Mouse (Mus musculus) neural tube, embryonic 15.5 days (tissue): ENCODE measurements around the gene Irak2. TPM values are rescaled to one million over a fixed set of nuclear protein-coding genes. Genes with fewer than 3 reads are reported as not detected.

Experiments
- ATAC-seq: fragments of 200-750 bp; cut with Nextera tagmentation; 2 replicates; pipeline ENCODE4 v1.8.0; 2017; ENCODE audit warnings: mild to moderate bottlenecking, moderate TSS enrichment, moderate library complexity; ENCODE audit not compliant: low FRiP score
- H3K27ac ChIP-seq: fragments of 300-500 bp; sonication (generic); replicated peaks from 2 replicates; pipeline ENCODE4 v1.5.1; 2015; ENCODE audit warnings: mild to moderate bottlenecking, inconsistent platforms
- H3K27me3 ChIP-seq: fragments of 300-500 bp; sonication (generic); replicated peaks from 2 replicates; pipeline ENCODE4 v1.6.1; 2015; ENCODE audit warnings: inconsistent platforms
- H3K36me3 ChIP-seq: fragments of 300-500 bp; sonication (generic); 2 replicates; pipeline ENCODE4 v1.6.1; 2015; ENCODE audit warnings: inconsistent platforms
- H3K4me1 ChIP-seq: fragments of 300-500 bp; sonication (generic); 2 replicates; pipeline ENCODE4 v1.6.1; 2015; ENCODE audit warnings: inconsistent platforms
- H3K4me2 ChIP-seq: fragments of 300-500 bp; sonication (generic); 2 replicates; pipeline ENCODE4 v1.6.1; 2015; ENCODE audit warnings: inconsistent platforms, mild to moderate bottlenecking, moderate library complexity
- H3K4me3 ChIP-seq: fragments of 300-500 bp; sonication (generic); replicated peaks from 2 replicates; pipeline ENCODE4 v1.5.1; 2015; ENCODE audit warnings: mild to moderate bottlenecking, inconsistent platforms
- H3K9ac ChIP-seq: fragments of 300-500 bp; sonication (generic); replicated peaks from 2 replicates; pipeline ENCODE4 v1.6.1; 2015; ENCODE audit warnings: mild to moderate bottlenecking, inconsistent platforms
- H3K9me3 ChIP-seq: fragments of 300-500 bp; sonication (generic); replicated peaks from 2 replicates; pipeline ENCODE4 v1.6.1; 2016; ENCODE audit warnings: inconsistent platforms
- WGBS: fragments of 180-500 bp; shearing (Covaris S2); methylation state at CpG from one replicate; pipeline ENCODE4 v1.1.7; 2015; ENCODE audit warnings: mixed read lengths; 5-methylcytosine and 5-hydroxymethylcytosine counted together
- polyA plus RNA-seq: library from polyadenylated mRNA; unstranded; fragments of >200 nt; fragmentation: Nextera tagmentation; extraction: Ambion mirVana; gene quantifications from 2 replicates; pipeline ENCODE4 v1.2.1, GENCODE M21; 2015

The Irak2 gene
- polyA plus RNA-seq, 1 experiment from 2014 or later, result 2.5 TPM

DNA sequence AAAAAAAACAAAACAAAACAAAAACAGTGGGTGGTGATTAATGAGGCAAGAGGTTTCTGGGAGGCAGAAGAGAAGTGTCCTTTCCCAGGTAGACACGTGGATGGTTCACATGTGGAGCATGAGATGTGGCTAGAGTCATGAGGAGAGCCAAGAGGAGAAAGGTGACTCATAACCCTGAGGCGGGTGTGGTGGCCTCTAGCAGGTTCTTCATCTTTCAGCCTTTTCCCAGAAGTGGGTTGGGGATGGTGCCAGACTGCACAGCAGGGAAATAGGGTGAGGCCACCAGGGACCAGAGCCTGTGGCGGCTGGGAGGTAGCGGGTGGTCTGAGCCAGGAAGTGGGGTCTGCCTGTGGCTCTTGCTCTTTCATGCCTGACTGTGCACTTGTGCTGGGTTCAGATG, 37.0 kb downstream of the Irak2 start:
- no peak overlapping the region for H3K9ac ChIP-seq
- no peaks in the 10 kb centered on the region for H3K4me1 ChIP-seq
- no peaks in the 10 kb centered on the region for H3K36me3 ChIP-seq
- WGBS, result 84% methylated on average over 4 of the region's 4 CpGs
- no peak overlapping the region for H3K27ac ChIP-seq
- H3K27me3 ChIP-seq, result no peaks in the 10 kb centered on the region
- no peak overlapping the region for H3K4me2 ChIP-seq
- H3K4me3 ChIP-seq, result no peak overlapping the region
- no peaks in the 10 kb centered on the region for H3K9me3 ChIP-seq
- ATAC-seq, result no peak

- Histone ChIP-seq H3K4me3 (no peak overlapping the region), H3K27me3 (no peaks in the 10 kb centered on the region), H3K36me3 (no peaks in the 10 kb centered on the region), H3K4me1 (no peaks in the 10 kb centered on the region), H3K9ac (no peak overlapping the region), H3K27ac (no peak overlapping the region), H3K9me3 (no peaks in the 10 kb centered on the region), H3K4me2 (no peak overlapping the region)
- 94% methylated on average over 9 of the region's 9 CpGs for WGBS
- no peak for ATAC-seq
Observed at GRCm38 (mm10) chr6:113675991-113676390, 37.7 kb downstream of the Irak2 start.

GRCm38 (mm10) chr6:113677070-113677734, 38.9 kb downstream of the Irak2 start:
- Histone ChIP-seq H3K27me3 (no peaks in the 10 kb centered on the region), H3K4me2 (no peak overlapping the region), H3K9me3 (no peaks in the 10 kb centered on the region), H3K36me3 (no peaks in the 10 kb centered on the region), H3K4me1 (no peaks in the 10 kb centered on the region), H3K9ac (no peak overlapping the region), H3K27ac (no peak overlapping the region), H3K4me3 (no peak overlapping the region)
- WGBS, result 81% methylated on average over 14 of the region's 14 CpGs
- ATAC-seq, result no peak

DNA sequence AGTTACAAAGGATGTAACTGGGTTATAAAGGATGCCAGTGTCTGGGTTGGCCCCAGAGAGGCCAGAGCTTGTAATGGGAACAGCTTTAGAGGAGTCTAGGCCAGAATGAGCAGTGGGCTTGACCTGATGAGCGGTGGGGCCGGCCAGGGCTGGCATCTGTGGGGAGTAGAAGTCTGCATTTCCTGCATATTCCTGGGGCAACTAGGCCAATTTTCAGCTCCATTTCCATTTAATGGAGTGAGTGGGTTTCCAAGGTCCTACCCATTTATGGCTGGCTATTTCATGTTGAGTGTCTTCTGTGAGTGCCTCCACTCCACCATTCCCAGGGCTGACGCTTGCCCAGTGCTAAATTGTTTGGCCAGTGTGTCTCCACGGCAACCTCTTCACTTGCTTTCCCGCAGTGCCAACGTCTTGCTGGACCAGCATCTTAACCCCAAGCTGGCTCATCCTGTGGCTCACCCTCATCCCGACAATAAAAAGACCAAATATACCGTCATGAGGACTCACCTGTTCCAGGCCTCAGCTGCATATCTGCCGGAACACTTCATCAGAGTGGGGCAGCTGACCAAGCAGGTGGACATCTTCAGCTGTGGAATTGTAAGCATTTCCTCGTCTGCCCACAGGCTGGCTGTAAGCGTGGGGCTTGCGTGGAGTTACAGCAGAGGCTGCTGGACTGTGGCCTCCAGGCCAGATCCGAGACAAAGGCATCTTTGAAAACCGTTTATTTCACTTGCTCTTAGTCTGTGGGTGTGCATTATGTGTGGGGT, 40.2 kb downstream of the Irak2 start:
- no peak overlapping the region for H3K27ac ChIP-seq
- H3K4me3 ChIP-seq, result no peak overlapping the region
- no peaks in the 10 kb centered on the region for H3K27me3 ChIP-seq
- no peak overlapping the region for H3K4me2 ChIP-seq
- 77% methylated on average over 14 of the region's 14 CpGs for WGBS
- no peaks in the 10 kb centered on the region for H3K4me1 ChIP-seq
- no peak for ATAC-seq
- no peaks in the 10 kb centered on the region for H3K9me3 ChIP-seq
- H3K9ac ChIP-seq, result no peak overlapping the region
- H3K36me3 ChIP-seq, result no peaks in the 10 kb centered on the region

GRCm38 (mm10) chr6:113679993-113680566, 41.8 kb downstream of the Irak2 start:
- Histone ChIP-seq H3K36me3 (0 out of 2 replicates have a peak, but pooled peaks cover 2% of the 10 kb centered on the region), H3K27me3 (no peaks in the 10 kb centered on the region), H3K9me3 (no peaks in the 10 kb centered on the region), H3K9ac (no peak overlapping the region), H3K4me3 (no peak overlapping the region), H3K4me1 (no peaks in the 10 kb centered on the region), H3K27ac (no peak overlapping the region), H3K4me2 (no peak overlapping the region)
- no peak for ATAC-seq
- 88% methylated on average over 9 of the region's 9 CpGs for WGBS

DNA sequence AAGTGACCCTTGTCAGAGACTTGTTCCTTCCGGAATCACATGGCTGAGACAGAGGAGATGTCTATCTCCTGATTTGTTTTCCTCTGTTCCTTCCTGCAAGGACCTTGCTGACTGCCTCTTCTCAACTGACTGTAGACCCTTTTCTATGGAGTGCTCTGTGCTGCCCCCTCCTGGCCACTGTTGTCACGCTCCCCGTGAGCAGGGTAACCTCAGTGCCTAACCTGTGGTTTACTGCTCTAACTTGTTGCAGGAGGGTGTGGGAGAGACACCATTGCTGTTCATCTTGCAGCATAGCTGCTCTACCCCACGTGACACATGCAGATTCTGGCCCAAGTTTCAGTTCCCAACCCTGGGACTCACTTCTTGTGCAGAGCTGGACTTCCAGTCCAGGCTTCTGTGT, 43.0 kb downstream of the Irak2 start:
- H3K4me2 ChIP-seq, result no peak overlapping the region
- 0 out of 2 replicates have a peak, but pooled peaks cover 2% of the 10 kb centered on the region for H3K36me3 ChIP-seq
- no peak overlapping the region for H3K27ac ChIP-seq
- 19% methylated on average over 4 of the region's 4 CpGs for WGBS
- no peak for ATAC-seq
- no peaks in the 10 kb centered on the region for H3K4me1 ChIP-seq
- no peaks in the 10 kb centered on the region for H3K9me3 ChIP-seq
- no peak overlapping the region for H3K9ac ChIP-seq
- H3K27me3 ChIP-seq, result no peaks in the 10 kb centered on the region
- no peak overlapping the region for H3K4me3 ChIP-seq

DNA sequence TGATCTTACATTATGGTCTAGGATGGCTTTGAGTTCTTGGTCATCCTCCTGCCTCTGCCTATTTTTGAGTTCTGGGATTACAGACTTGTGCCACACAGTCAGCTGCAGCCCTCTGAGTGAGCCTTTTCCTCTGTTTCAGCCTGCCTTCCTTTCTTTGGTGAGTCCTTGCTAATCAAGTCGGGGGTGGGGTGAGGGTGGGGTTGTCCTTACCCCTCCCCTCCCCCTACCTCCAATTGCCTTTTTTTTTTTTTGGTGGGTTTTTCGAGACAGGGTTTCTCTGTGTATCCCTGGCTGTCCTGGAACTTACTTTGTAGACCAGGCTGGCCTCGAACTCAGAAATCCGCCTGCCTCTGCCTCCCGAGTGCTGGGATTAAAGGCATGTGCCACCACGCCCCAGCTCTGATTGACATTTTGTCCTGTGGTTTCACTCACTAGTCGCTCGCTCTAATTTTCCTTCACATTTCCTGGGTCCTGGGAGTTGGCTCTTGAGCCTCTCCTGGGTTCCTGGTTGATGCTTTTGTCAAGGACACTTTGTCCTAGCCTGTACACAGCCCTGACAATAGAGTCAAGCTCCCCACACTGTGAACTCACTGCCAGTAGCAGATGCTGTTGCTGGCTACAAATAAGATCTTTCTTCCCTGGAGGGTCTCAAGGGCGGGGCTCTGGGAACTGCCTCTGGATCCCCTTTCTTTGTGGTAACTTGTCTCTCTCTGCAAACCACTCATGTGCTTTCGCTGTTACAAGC, 45.0 kb downstream of the Irak2 start:
- Histone ChIP-seq H3K4me3 (no peak overlapping the region), H3K4me2 (no peak overlapping the region), H3K9me3 (no peaks in the 10 kb centered on the region), H3K27ac (no peak overlapping the region), H3K36me3 (0 out of 2 replicates have a peak, but pooled peaks cover 2% of the 10 kb centered on the region), H3K27me3 (no peaks in the 10 kb centered on the region), H3K9ac (no peak overlapping the region), H3K4me1 (no peaks in the 10 kb centered on the region)
- no peak for ATAC-seq
- 96% methylated on average over 10 of the region's 10 CpGs for WGBS

GRCm38 (mm10) chr6:113686551-113687125, 48.4 kb downstream of the Irak2 start:
- H3K4me1 ChIP-seq, result peaks cover 14% of the 10 kb centered on the region
- no peaks in the 10 kb centered on the region for H3K9me3 ChIP-seq
- H3K4me2 ChIP-seq, result no peak overlapping the region
- WGBS, result 49% methylated on average over 8 of the region's 8 CpGs
- no peaks in the 10 kb centered on the region for H3K27me3 ChIP-seq
- ATAC-seq, result no peak
- H3K27ac ChIP-seq, result no peak overlapping the region
- 0 out of 2 replicates have a peak, but pooled peaks cover 2% of the 10 kb centered on the region for H3K36me3 ChIP-seq
- no peak overlapping the region for H3K4me3 ChIP-seq
- no peak overlapping the region for H3K9ac ChIP-seq

DNA sequence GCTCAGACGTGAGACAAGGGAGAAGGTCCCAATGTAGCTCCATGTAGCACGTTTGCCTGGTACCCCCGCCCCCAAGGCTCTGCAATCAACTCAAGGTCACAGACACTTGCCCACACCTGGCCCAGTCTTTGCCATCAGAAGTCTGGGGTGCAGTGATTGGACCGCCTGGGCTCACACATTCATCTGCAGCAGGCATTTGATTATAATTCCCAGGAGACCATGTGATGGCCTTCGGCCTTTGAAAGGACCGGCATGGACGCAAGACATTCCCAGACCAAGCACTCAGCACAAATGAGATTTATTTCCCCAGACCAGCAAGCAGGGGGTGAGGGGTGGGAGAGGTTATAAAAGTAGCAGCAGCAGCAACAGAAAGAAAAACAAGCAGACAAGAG, 51.7 kb downstream of the Irak2 start:
- Histone ChIP-seq H3K36me3 (no peaks in the 10 kb centered on the region), H3K4me1 (peaks cover 14% of the 10 kb centered on the region), H3K9me3 (no peaks in the 10 kb centered on the region), H3K27ac (peak overlapping the region; percentile 56; the same call in 1 of the 2 replicates), H3K27me3 (no peaks in the 10 kb centered on the region), H3K4me2 (no peak overlapping the region), H3K9ac (no peak overlapping the region), H3K4me3 (no peak overlapping the region)
- ATAC-seq, result no peak
- 10% methylated on average over 7 of the region's 7 CpGs for WGBS

GRCm38 (mm10) chr6:113690400-113691083, 52.3 kb downstream of the Irak2 start:
- peak overlapping the region; percentile 56; the same call in 1 of the 2 replicates for H3K27ac ChIP-seq
- peaks cover 14% of the 10 kb centered on the region for H3K4me1 ChIP-seq
- no peaks in the 10 kb centered on the region for H3K27me3 ChIP-seq
- WGBS, result 6% methylated on average over 14 of the region's 14 CpGs
- no peak overlapping the region for H3K4me3 ChIP-seq
- no peak for ATAC-seq
- H3K9ac ChIP-seq, result peak overlapping the region; percentile 28; the same call in 1 of the 2 replicates
- peak overlapping the region; percentile 34 for H3K4me2 ChIP-seq
- H3K9me3 ChIP-seq, result no peaks in the 10 kb centered on the region
- no peaks in the 10 kb centered on the region for H3K36me3 ChIP-seq

DNA sequence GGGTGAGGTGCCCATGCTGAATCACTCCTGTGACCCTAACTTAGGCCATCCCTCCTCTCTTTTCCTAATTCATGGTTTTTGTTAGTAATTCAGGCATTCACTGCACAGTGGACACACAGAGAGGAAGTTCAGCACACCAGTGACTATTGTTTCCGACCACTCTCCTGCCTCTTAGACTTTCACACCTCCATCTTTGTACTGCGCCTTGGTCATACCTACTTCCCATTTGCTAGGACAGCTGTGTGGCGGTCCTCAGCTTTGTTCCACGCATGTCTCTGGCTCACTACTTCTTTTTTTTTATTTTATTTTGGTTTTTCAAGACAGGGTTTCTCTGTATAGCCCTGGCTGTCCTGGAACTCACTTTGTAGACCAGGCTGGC, 52.8 kb downstream of the Irak2 start:
- H3K9ac ChIP-seq, result peak overlapping the region; percentile 28; the same call in 1 of the 2 replicates
- peak overlapping the region; percentile 34 for H3K4me2 ChIP-seq
- H3K27me3 ChIP-seq, result no peaks in the 10 kb centered on the region
- peak overlapping the region; percentile 56; the same call in 1 of the 2 replicates for H3K27ac ChIP-seq
- WGBS, result 77% methylated on average over 4 of the region's 4 CpGs
- no peak overlapping the region for H3K4me3 ChIP-seq
- H3K4me1 ChIP-seq, result peaks cover 17% of the 10 kb centered on the region
- no peaks in the 10 kb centered on the region for H3K9me3 ChIP-seq
- no peak for ATAC-seq
- no peaks in the 10 kb centered on the region for H3K36me3 ChIP-seq
